Mouse (Mus musculus): ENCODE data around the gene Slc41a1. TPM values are rescaled to one million over a fixed set of nuclear protein-coding genes. Genes with fewer than 3 reads are reported as not detected.

Gene Slc41a1
- total and polyA plus RNA-seq, 3 experiments: 6.3 to 10.7 (median 8.8) TPM

- dilution Hi-C loops (cut with MboI; ENCODE audit: extremely low pct_ligation_motif_present, extremely low pct_unique_long_range_greater_than_20kb, low sequenced_read_pairs) (no loop called here), in situ Hi-C loops (cut with MboI; ENCODE audit: low pct_ligation_motif_present, low pct_unique_long_range_greater_than_20kb, low sequenced_read_pairs) (loop anchor here (25.0 kb wide), 1 partner anchor 126 kb away; no protein-coding TSS in a partner anchor)
- DNase-seq (ENCODE audit: extremely low read depth): no peak
- peaks cover 9 to 24% of the 10 kb centered on the region in 2 experiments for H3K4me1 ChIP-seq (ENCODE audit: control insufficient read depth in 1 of 2, insufficient read depth in 2 of 2)
- TF ChIP-seq ZNF384 (IDR thresholded peaks at IDR 0.05; ENCODE audit: low read depth, low read length): no peak
- TF ChIP-seq HCFC1 (IDR thresholded peaks at IDR 0.05; ENCODE audit: low read depth, low read length): no peak
- no peak for TF ChIP-seq RCOR1 (conservative IDR thresholded peaks at IDR 0.05; ENCODE audit: low read depth, low read length)
- no peak for TF ChIP-seq CHD2 (IDR thresholded peaks at IDR 0.05; ENCODE audit: low read length)
- TF ChIP-seq TCF12 (IDR thresholded peaks at IDR 0.05; ENCODE audit: low read depth, low read length): no peak
- TF ChIP-seq IRF4 (IDR thresholded peaks at IDR 0.05; ENCODE audit: low read depth, low read length): no peak
- no peak for TF ChIP-seq POLR2AphosphoS2 (IDR thresholded peaks at IDR 0.05; ENCODE audit: low read depth, low read length)
- no peak for TF ChIP-seq SIN3A (IDR thresholded peaks at IDR 0.05; ENCODE audit: low read length)
- TF ChIP-seq MAFK (IDR thresholded peaks at IDR 0.05; ENCODE audit: insufficient replicate concordance, low read length): no peak
- no peak for TF ChIP-seq USF2 (conservative IDR thresholded peaks at IDR 0.05; ENCODE audit: low read depth, low read length)
- no peak for TF ChIP-seq BHLHE40 (IDR thresholded peaks at IDR 0.05; ENCODE audit: low read depth, low read length)
- no peak for TF ChIP-seq USF1 (IDR thresholded peaks at IDR 0.05; ENCODE audit: low read depth, low read length)
- TF ChIP-seq ZKSCAN1 (IDR thresholded peaks at IDR 0.05; ENCODE audit: borderline replicate concordance, low read depth, low read length): no peak
- no peaks in the 10 kb centered on the region for H3K27me3 ChIP-seq (replicated peaks)
- no peak overlapping the region for H3K27ac ChIP-seq (ENCODE audit: insufficient read depth, low read depth)
- H3K4me3 ChIP-seq (replicated peaks in 1 of 3; ENCODE audit: low read depth in 2 of 3, low read length in 2 of 3, poor library complexity in 1 of 3): no peak overlapping the region
- no peak overlapping the region for H3K4me2 ChIP-seq (ENCODE audit: insufficient read depth, low read depth, poor library complexity, severe bottlenecking)
- H3K9ac ChIP-seq (ENCODE audit: insufficient read depth, low read depth): no peak overlapping the region
- H3K36me3 ChIP-seq (replicated peaks in 1 of 2; ENCODE audit: control insufficient read depth in 1 of 2, insufficient read depth in 1 of 2, low read length in 1 of 2): peaks cover 52 to 93% of the 10 kb centered on the region in 2 experiments
- no peaks in the 10 kb centered on the region for H3K79me2 ChIP-seq (replicated peaks; ENCODE audit: control insufficient read depth, extremely low read depth, insufficient read depth, poor library complexity, severe bottlenecking)
- H3K9me3 ChIP-seq (replicated peaks; ENCODE audit: low read length): no peaks in the 10 kb centered on the region
These were observed 11.2 kb downstream of the Slc41a1 start for GRCm38 (mm10) chr1:131838542-131838941.

GRCm38 (mm10) chr1:131839279-131839678 is 12.0 kb downstream of the Slc41a1 start:
- in situ Hi-C loops (cut with MboI; ENCODE audit: low pct_ligation_motif_present, low pct_unique_long_range_greater_than_20kb, low sequenced_read_pairs): loop anchor here (25.0 kb wide), 1 partner anchor 127 kb away; no protein-coding TSS in a partner anchor
- H3K79me2 ChIP-seq (replicated peaks; ENCODE audit: control insufficient read depth, extremely low read depth, insufficient read depth, poor library complexity, severe bottlenecking): no peaks in the 10 kb centered on the region
- H3K9ac ChIP-seq (ENCODE audit: insufficient read depth, low read depth): no peak overlapping the region
- H3K9me3 ChIP-seq (replicated peaks; ENCODE audit: low read length): no peaks in the 10 kb centered on the region
- no peak for TF ChIP-seq POLR2AphosphoS2 (IDR thresholded peaks at IDR 0.05; ENCODE audit: low read depth, low read length)
- TF ChIP-seq ELF1 (IDR thresholded peaks at IDR 0.05; ENCODE audit: low read depth, low read length): no peak
- no peak for TF ChIP-seq MAZ (IDR thresholded peaks at IDR 0.05; ENCODE audit: low read depth, low read length)
- TF ChIP-seq ZNF384 (IDR thresholded peaks at IDR 0.05; ENCODE audit: low read depth, low read length): no peak
- no peak for TF ChIP-seq CHD1 (IDR thresholded peaks at IDR 0.05; ENCODE audit: low read depth, low read length)
- no peak for TF ChIP-seq CHD2 (IDR thresholded peaks at IDR 0.05; ENCODE audit: low read length)
- TF ChIP-seq SMC3 (IDR thresholded peaks at IDR 0.05; ENCODE audit: low read depth, low read length): no peak
- no peak for TF ChIP-seq NELFE (IDR thresholded peaks at IDR 0.05; ENCODE audit: low read depth, low read length)
- no peak for TF ChIP-seq JUND (conservative IDR thresholded peaks at IDR 0.05; ENCODE audit: low read depth, low read length)
- no peak for TF ChIP-seq HCFC1 (IDR thresholded peaks at IDR 0.05; ENCODE audit: low read depth, low read length)
- TF ChIP-seq RAD21 (IDR thresholded peaks at IDR 0.05; ENCODE audit: low read depth, low read length): no peak
- TF ChIP-seq POLR2A (IDR thresholded peaks at IDR 0.05; ENCODE audit: low read depth, low read length): no peak
- TF ChIP-seq JUN (IDR thresholded peaks at IDR 0.05; ENCODE audit: insufficient read depth, low read depth, low read length): no peak
- TF ChIP-seq ZMIZ1 (IDR thresholded peaks at IDR 0.05; ENCODE audit: low read depth, low read length): no peak
- H3K4me1 ChIP-seq (ENCODE audit: control insufficient read depth in 1 of 2, insufficient read depth in 2 of 2): peaks cover 9 to 22% of the 10 kb centered on the region in 2 experiments
- no peak overlapping the region for H3K27ac ChIP-seq (ENCODE audit: insufficient read depth, low read depth)
- H3K4me2 ChIP-seq (ENCODE audit: insufficient read depth, low read depth, poor library complexity, severe bottlenecking): no peak overlapping the region
- H3K4me3 ChIP-seq (replicated peaks in 1 of 3; ENCODE audit: low read depth in 2 of 3, low read length in 2 of 3, poor library complexity in 1 of 3): no peak overlapping the region
- dilution Hi-C loops (cut with MboI; ENCODE audit: extremely low pct_ligation_motif_present, extremely low pct_unique_long_range_greater_than_20kb, low sequenced_read_pairs): no loop called here
- no peaks in the 10 kb centered on the region for H3K27me3 ChIP-seq (replicated peaks)
- peaks cover 54 to 93% of the 10 kb centered on the region in 2 experiments for H3K36me3 ChIP-seq (replicated peaks in 1 of 2; ENCODE audit: control insufficient read depth in 1 of 2, insufficient read depth in 1 of 2, low read length in 1 of 2)
- no peak for DNase-seq (ENCODE audit: extremely low read depth)

Measured in CH12.LX (cell line).